Mouse (Mus musculus) C2C12 (cell line): ENCODE data around the gene Dolk.

Experiments used
- CEBPB ChIP-seq: IDR thresholded peaks from one replicate; pipeline ENCODE4 v1.6.1; 2011; ENCODE audit warnings: low read depth, mild to moderate bottlenecking, control low read depth, moderate library complexity
- CTCF ChIP-seq: IDR thresholded peaks from one replicate; pipeline ENCODE4 v1.5.1; 2011; ENCODE audit not compliant: control insufficient read depth, insufficient read depth, insufficient read length
- MAX ChIP-seq: IDR thresholded peaks from one replicate; pipeline ENCODE4 v1.6.1; 2011; ENCODE audit warnings: mild to moderate bottlenecking, control low read depth
- MYOD1 ChIP-seq: IDR thresholded peaks from one replicate; pipeline ENCODE4 v1.6.1; 2011; ENCODE audit warnings: low read depth; ENCODE audit not compliant: control insufficient read depth, insufficient read length
- USF1 ChIP-seq: IDR thresholded peaks from one replicate; pipeline ENCODE4 v1.6.1; 2011; ENCODE audit warnings: low read depth, mild to moderate bottlenecking, control low read depth, moderate library complexity

DNA sequence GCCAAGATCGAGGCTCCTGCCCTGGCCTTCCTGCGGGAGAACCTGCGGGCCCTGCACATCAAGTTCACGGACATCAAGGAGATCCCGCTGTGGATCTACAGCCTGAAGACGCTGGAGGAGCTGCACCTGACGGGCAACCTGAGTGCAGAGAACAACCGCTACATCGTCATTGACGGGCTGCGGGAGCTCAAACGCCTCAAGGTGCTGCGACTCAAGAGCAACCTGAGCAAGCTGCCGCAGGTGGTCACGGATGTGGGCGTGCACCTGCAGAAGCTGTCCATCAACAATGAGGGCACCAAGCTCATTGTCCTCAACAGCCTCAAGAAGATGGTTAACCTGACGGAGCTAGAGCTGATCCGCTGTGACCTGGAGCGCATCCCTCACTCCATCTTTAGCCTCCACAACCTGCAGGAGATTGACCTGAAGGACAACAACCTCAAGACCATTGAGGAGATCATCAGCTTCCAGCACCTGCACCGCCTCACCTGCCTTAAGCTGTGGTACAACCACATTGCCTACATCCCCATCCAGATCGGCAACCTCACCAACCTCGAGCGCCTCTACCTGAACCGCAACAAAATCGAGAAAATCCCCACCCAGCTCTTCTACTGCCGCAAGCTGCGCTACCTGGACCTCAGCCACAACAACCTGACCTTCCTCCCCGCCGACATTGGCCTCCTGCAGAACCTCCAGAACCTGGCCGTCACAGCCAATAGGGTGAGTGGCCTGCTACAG lies 29.4 kb downstream of the Dolk start:
- TF ChIP-seq USF1 = no peak
- TF ChIP-seq CTCF = no peak
- no peak for TF ChIP-seq MAX
- no peak for TF ChIP-seq CEBPB
- no peak for TF ChIP-seq MYOD1
